Mouse (Mus musculus): Measurements from ENCODE around the gene Tmem251.

- TF ChIP-seq CTCF (IDR thresholded peaks at IDR 0.05; ENCODE audit: low read depth, low read length) (no peak), POLR2A (IDR thresholded peaks at IDR 0.05; ENCODE audit: borderline replicate concordance, low read depth, low read length) (no peak)
Measured at GRCm38 (mm10) chr12:102714116-102714515, 29.4 kb upstream of the Tmem251 start.

Data from bone marrow macrophage, adult 2 months (primary cell).